In the genomic region with DNA sequence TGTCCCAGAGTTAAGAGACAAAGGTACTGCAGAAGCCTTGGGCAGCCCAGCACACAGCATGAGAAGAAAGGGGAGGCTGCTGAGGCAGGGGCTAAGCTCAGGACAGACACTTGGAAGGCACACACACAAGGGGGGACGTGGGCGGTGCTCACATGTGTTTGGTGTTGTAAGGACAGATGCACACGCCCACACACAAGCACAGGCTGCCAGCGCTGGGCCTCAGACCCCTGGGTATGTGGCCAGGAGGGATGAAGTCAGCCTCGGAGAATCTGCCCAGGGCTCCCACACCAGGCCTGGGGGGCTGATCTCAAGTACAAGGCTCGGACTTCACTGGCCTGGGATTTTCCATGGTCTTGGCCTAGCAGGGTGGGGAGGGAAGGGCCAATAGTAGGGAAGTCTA, we compare ENCODE assay signal across 7 mouse cellular contexts. TPM values are rescaled to one million over a fixed set of nuclear protein-coding genes. Genes with fewer than 3 reads are reported as not detected.
DNase-seq lines count a peak whose midpoint lies in the region; ATAC-seq lines count a peak whose summit lies in the region.

No protein-coding gene starts in this region.

- peak overlapping the region; percentile 20; the same call in 1 of the 2 replicates for H3K27ac ChIP-seq in intestine, embryonic 16.5 days (ENCODE audit: low read length)

- H3K9me3 ChIP-seq in intestine, embryonic 16.5 days (ENCODE audit: control insufficient read depth, low read length), result no peaks in the 10 kb centered on the region

- ATAC-seq in intestine, embryonic 16.5 days, result 0 out of 2 replicates have a peak, but pooled peaks have one; percentile 7

- WGBS in intestine, embryonic 16.5 days, result 48% methylated on average over 6 of the region's 6 CpGs

- H3K4me3 ChIP-seq in intestine, embryonic 16.5 days (ENCODE audit: low read length), result no peak overlapping the region

- peaks cover 29% of the 10 kb centered on the region for H3K4me1 ChIP-seq in intestine, embryonic 16.5 days (ENCODE audit: control insufficient read depth, insufficient read depth, low read length)

- H3K27me3 ChIP-seq in intestine, embryonic 16.5 days (replicated peaks; ENCODE audit: control insufficient read depth, insufficient read depth, low read length), result peaks cover 16% of the 10 kb centered on the region

- H3K9ac ChIP-seq in intestine, embryonic 16.5 days (ENCODE audit: low read depth, low read length), result peak overlapping the region; percentile 27; the same call in 1 of the 2 replicates

- no peaks in the 10 kb centered on the region for H3K36me3 ChIP-seq in intestine, embryonic 16.5 days (ENCODE audit: control insufficient read depth, insufficient read depth, low read length)

- DNase-seq in ovary, adult 18-20 months (ENCODE audit: low spot score), result peak; percentile 60
- DNase-seq in ovary, postnatal 10 days (ENCODE audit: low spot score), result no peak
- peak; percentile 32 to 53 for DNase-seq in frontal cortex, postnatal 10 days (ENCODE audit: low spot score in 2 of 2)
- peak; percentile 47 for DNase-seq in ovary, postnatal 36 days (ENCODE audit: low spot score)
- no peak for DNase-seq in thymus, postnatal 25 days
- no peak for DNase-seq in cerebellum, postnatal 4 days (ENCODE audit: low spot score in 2 of 2)

- no peak overlapping the region for H3K4me2 ChIP-seq in intestine, embryonic 16.5 days (ENCODE audit: low read depth, low read length)

RNA-seq across cellular contexts. Expression of gene Loxl1, which starts 4.6 kb away (rescaled TPM):
- polyA plus RNA-seq in intestine, embryonic 16.5 days (2015; fragmentation: Nextera tagmentation; extraction: Ambion mirVana), result 19.1 and 24.5 TPM in 2 replicates

RNA-seq across cellular contexts. Expression of gene Stoml1, which starts 55.4 kb away (rescaled TPM):
- 21.1 and 22.4 TPM in 2 replicates for polyA plus RNA-seq in intestine, embryonic 16.5 days (2015; fragmentation: Nextera tagmentation; extraction: Ambion mirVana)

RNA-seq across cellular contexts. Expression of gene Pml, which starts 58.8 kb away (rescaled TPM):
- 12.4 and 13.7 TPM in 2 replicates for polyA plus RNA-seq in intestine, embryonic 16.5 days (2015; fragmentation: Nextera tagmentation; extraction: Ambion mirVana)

Comparison
In these comparisons a context has a peak if more than half of its experiments do, and no peak if none do; other contexts are left out.
1. DNase-seq: peak in ovary, adult 18-20 months (single experiment), frontal cortex, postnatal 10 days (2 of 2) and ovary, postnatal 36 days (single experiment); none in ovary, postnatal 10 days (single experiment), thymus, postnatal 25 days (single experiment) and cerebellum, postnatal 4 days (0 of 2).